Mouse (Mus musculus): ENCODE data around the gene Thumpd2. TPM values are rescaled to one million over a fixed set of nuclear protein-coding genes. Genes with fewer than 3 reads are reported as not detected.

Thumpd2 gene
- 11.5 and 12.3 TPM in 2 replicates for polyA plus RNA-seq (2015; fragmentation: Nextera tagmentation; extraction: Ambion mirVana)

- Histone ChIP-seq H3K4me2 (peak within 1 kb of the TSS; percentile 67), H3K27me3 (no peaks in the 10 kb centered on the region), H3K4me3 (peak within 1 kb of the TSS; percentile 86), H3K36me3 (ENCODE audit: poor library complexity, severe bottlenecking) (no peaks in the 10 kb centered on the region), H3K4me1 (0 out of 2 replicates have a peak, but pooled peaks cover 9% of the 10 kb centered on the region), H3K9ac (peak within 1 kb of the TSS; percentile 94), H3K9me3 (replicated peaks) (no peaks in the 10 kb centered on the region), H3K27ac (no peak within 1 kb of the TSS)
- peak; percentile 94 for ATAC-seq
- WGBS, result under 1% methylated on average over 29 of the region's 29 CpGs
Observed at GRCm38 (mm10) chr17:81064979-81065311, at the start of gene Thumpd2. Gene Thumpd2, minus strand, starts transcription at chr17:81065082.

GRCm38 (mm10) chr17:81104237-81104636 is 39.4 kb upstream of the Thumpd2 start:
- Histone ChIP-seq H3K27me3 (no peaks in the 10 kb centered on the region), H3K4me1 (no peaks in the 10 kb centered on the region), H3K27ac (no peak overlapping the region), H3K9ac (no peak overlapping the region), H3K4me2 (no peak overlapping the region), H3K4me3 (no peak overlapping the region), H3K36me3 (ENCODE audit: poor library complexity, severe bottlenecking) (no peaks in the 10 kb centered on the region), H3K9me3 (replicated peaks) (no peaks in the 10 kb centered on the region)
- WGBS, result 90% methylated on average over 2 of the region's 2 CpGs
- no peak for ATAC-seq

GRCm38 (mm10) chr17:81102866-81103265 is 38.0 kb upstream of the Thumpd2 start:
- Histone ChIP-seq H3K4me2 (no peak overlapping the region), H3K9me3 (replicated peaks) (no peaks in the 10 kb centered on the region), H3K9ac (no peak overlapping the region), H3K36me3 (ENCODE audit: poor library complexity, severe bottlenecking) (no peaks in the 10 kb centered on the region), H3K27me3 (no peaks in the 10 kb centered on the region), H3K4me3 (no peak overlapping the region), H3K27ac (no peak overlapping the region), H3K4me1 (no peaks in the 10 kb centered on the region)
- ATAC-seq, result no peak
- 83% methylated on average over 8 of the region's 8 CpGs for WGBS

- no peak for ATAC-seq
- H3K4me1 ChIP-seq, result no peaks in the 10 kb centered on the region
Observed at GRCm38 (mm10) chr17:81098444-81098843, 33.6 kb upstream of the Thumpd2 start.

GRCm38 (mm10) chr17:81096490-81096889 is 31.6 kb upstream of the Thumpd2 start:
- H3K36me3 ChIP-seq (ENCODE audit: poor library complexity, severe bottlenecking), result no peaks in the 10 kb centered on the region
- no peak for ATAC-seq
- no peak overlapping the region for H3K4me2 ChIP-seq
- H3K9me3 ChIP-seq (replicated peaks), result no peaks in the 10 kb centered on the region
- no peaks in the 10 kb centered on the region for H3K4me1 ChIP-seq
- H3K9ac ChIP-seq, result no peak overlapping the region
- H3K4me3 ChIP-seq, result no peak overlapping the region
- no peak overlapping the region for H3K27ac ChIP-seq
- no peaks in the 10 kb centered on the region for H3K27me3 ChIP-seq
- WGBS, result 77% methylated on average over 2 of the region's 2 CpGs

More at GRCm38 (mm10) chr17:81098444-81098843, 33.6 kb upstream of the Thumpd2 start:
- Histone ChIP-seq H3K4me2 (no peak overlapping the region), H3K27me3 (no peaks in the 10 kb centered on the region), H3K27ac (no peak overlapping the region), H3K9ac (no peak overlapping the region), H3K36me3 (ENCODE audit: poor library complexity, severe bottlenecking) (no peaks in the 10 kb centered on the region), H3K4me3 (no peak overlapping the region), H3K9me3 (replicated peaks) (no peaks in the 10 kb centered on the region)

- Histone ChIP-seq H3K36me3 (ENCODE audit: poor library complexity, severe bottlenecking) (no peaks in the 10 kb centered on the region), H3K9me3 (replicated peaks) (no peaks in the 10 kb centered on the region), H3K4me1 (no peaks in the 10 kb centered on the region), H3K4me2 (no peak overlapping the region), H3K4me3 (no peak overlapping the region), H3K27me3 (no peaks in the 10 kb centered on the region), H3K9ac (no peak overlapping the region), H3K27ac (no peak overlapping the region)
- no peak for ATAC-seq
- 94% methylated on average over 5 of the region's 5 CpGs for WGBS
Observed at GRCm38 (mm10) chr17:81092794-81093193, 27.9 kb upstream of the Thumpd2 start.

GRCm38 (mm10) chr17:81088866-81089265 is 24.0 kb upstream of the Thumpd2 start:
- no peaks in the 10 kb centered on the region for H3K27me3 ChIP-seq
- no peaks in the 10 kb centered on the region for H3K36me3 ChIP-seq (ENCODE audit: poor library complexity, severe bottlenecking)
- H3K27ac ChIP-seq, result no peak overlapping the region
- no peak overlapping the region for H3K9ac ChIP-seq
- H3K4me1 ChIP-seq, result no peaks in the 10 kb centered on the region
- H3K4me3 ChIP-seq, result no peak overlapping the region
- ATAC-seq, result no peak
- H3K9me3 ChIP-seq (replicated peaks), result no peaks in the 10 kb centered on the region
- no peak overlapping the region for H3K4me2 ChIP-seq
- WGBS, result 66% methylated on average over 3 of the region's 3 CpGs

GRCm38 (mm10) chr17:81087735-81088134 is 22.9 kb upstream of the Thumpd2 start:
- H3K36me3 ChIP-seq (ENCODE audit: poor library complexity, severe bottlenecking), result no peaks in the 10 kb centered on the region
- ATAC-seq, result no peak
- WGBS, result 87% methylated on average over 4 of the region's 4 CpGs
- no peak overlapping the region for H3K4me2 ChIP-seq
- H3K27ac ChIP-seq, result no peak overlapping the region
- no peaks in the 10 kb centered on the region for H3K27me3 ChIP-seq
- no peak overlapping the region for H3K4me3 ChIP-seq
- no peak overlapping the region for H3K9ac ChIP-seq
- no peaks in the 10 kb centered on the region for H3K9me3 ChIP-seq (replicated peaks)
- H3K4me1 ChIP-seq, result no peaks in the 10 kb centered on the region

GRCm38 (mm10) chr17:81064279-81064978 is 453 bp downstream of the Thumpd2 start:
- no peak overlapping the region for H3K27ac ChIP-seq
- WGBS, result 15% methylated on average over 28 of the region's 28 CpGs
- H3K9me3 ChIP-seq (replicated peaks), result no peaks in the 10 kb centered on the region
- peak overlapping the region; percentile 86 for H3K4me3 ChIP-seq
- 0 out of 2 replicates have a peak, but pooled peaks cover 9% of the 10 kb centered on the region for H3K4me1 ChIP-seq
- H3K9ac ChIP-seq, result peak overlapping the region; percentile 94
- no peaks in the 10 kb centered on the region for H3K36me3 ChIP-seq (ENCODE audit: poor library complexity, severe bottlenecking)
- peak overlapping the region; percentile 67 for H3K4me2 ChIP-seq
- peak; percentile 91 for ATAC-seq
- H3K27me3 ChIP-seq, result no peaks in the 10 kb centered on the region

- Histone ChIP-seq H3K4me3 (no peak overlapping the region), H3K4me1 (0 out of 2 replicates have a peak, but pooled peaks cover 9% of the 10 kb centered on the region), H3K4me2 (no peak overlapping the region), H3K36me3 (ENCODE audit: poor library complexity, severe bottlenecking) (no peaks in the 10 kb centered on the region), H3K27ac (no peak overlapping the region), H3K9me3 (replicated peaks) (no peaks in the 10 kb centered on the region), H3K9ac (no peak overlapping the region), H3K27me3 (no peaks in the 10 kb centered on the region)
- ATAC-seq, result no peak
- 95% methylated on average over 3 of the region's 3 CpGs for WGBS
Observed at GRCm38 (mm10) chr17:81063346-81063745, 1.5 kb downstream of the Thumpd2 start.

- Histone ChIP-seq H3K4me1 (0 out of 2 replicates have a peak, but pooled peaks cover 9% of the 10 kb centered on the region), H3K27ac (no peak overlapping the region)
- 79% methylated on average over 6 of the region's 6 CpGs for WGBS
Observed at GRCm38 (mm10) chr17:81062349-81062871, 2.5 kb downstream of the Thumpd2 start.

GRCm38 (mm10) chr17:81056796-81057381 is 8.0 kb downstream of the Thumpd2 start:
- ATAC-seq, result no peak
- Histone ChIP-seq H3K27me3 (no peaks in the 10 kb centered on the region), H3K9me3 (replicated peaks) (no peaks in the 10 kb centered on the region), H3K4me3 (no peak overlapping the region), H3K4me1 (no peaks in the 10 kb centered on the region), H3K4me2 (no peak overlapping the region), H3K27ac (no peak overlapping the region), H3K36me3 (ENCODE audit: poor library complexity, severe bottlenecking) (peaks cover 22% of the 10 kb centered on the region), H3K9ac (no peak overlapping the region)
- WGBS, result 88% methylated on average over 8 of the region's 8 CpGs

More at GRCm38 (mm10) chr17:81062349-81062871, 2.5 kb downstream of the Thumpd2 start:
- Histone ChIP-seq H3K9ac (no peak overlapping the region), H3K36me3 (ENCODE audit: poor library complexity, severe bottlenecking) (no peaks in the 10 kb centered on the region), H3K4me2 (no peak overlapping the region), H3K9me3 (replicated peaks) (no peaks in the 10 kb centered on the region), H3K27me3 (no peaks in the 10 kb centered on the region), H3K4me3 (no peak overlapping the region)
- ATAC-seq, result no peak

Data from forebrain, embryonic 13.5 days (tissue).